Mouse (Mus musculus) MEL (cell line): ENCODE data around the gene Rpl3. TPM values are rescaled to one million over a fixed set of nuclear protein-coding genes. Genes with fewer than 3 reads are reported as not detected.

Experiments
- DNase-seq: peaks from one replicate; pipeline ENCODE4 v3.0.0; 2011; ENCODE audit warnings: low read depth, low spot score
- H3K27ac ChIP-seq: 2 replicates; pipeline ENCODE4 v1.5.1; 2012; ENCODE audit warnings: low read depth, mild to moderate bottlenecking, control low read depth, low read length, moderate library complexity; ENCODE audit not compliant: control insufficient read depth
- H3K27me3 ChIP-seq, 2 experiments: fragments of 150-350 bp in 1 of 2; sonication (generic) in 1 of 2; 2 replicates each; pipeline ENCODE4 v1.6.1; 2012; ENCODE audit warnings: low read length in 2 of 2, mild to moderate bottlenecking in 2 of 2, improper control_type of control experiment in 1 of 2, moderate library complexity in 1 of 2; ENCODE audit not compliant: insufficient read depth in 2 of 2, control insufficient read depth in 1 of 2
- H3K36me3 ChIP-seq, 2 experiments: 2 replicates each; pipeline ENCODE4 v1.6.1; 2012 to 2014; ENCODE audit warnings: low read length in 2 of 2, improper control_type of control experiment in 1 of 2, inconsistent platforms in 1 of 2, mild to moderate bottlenecking in 1 of 2; ENCODE audit not compliant: insufficient read depth in 2 of 2, control insufficient read depth in 1 of 2
- H3K4me1 ChIP-seq, 2 experiments: fragments of 150-350 bp in 1 of 2; sonication (generic) in 1 of 2; 2 replicates each; pipeline ENCODE4 v1.6.1; 2012; ENCODE audit warnings: low read length in 2 of 2, improper control_type of control experiment in 1 of 2, mild to moderate bottlenecking in 1 of 2; ENCODE audit not compliant: insufficient read depth in 2 of 2, control insufficient read depth in 1 of 2
- H3K4me3 ChIP-seq, 2 experiments: fragments of 150-350 bp in 1 of 2; sonication (generic) in 1 of 2; 2 replicates each; pipeline ENCODE4 v1.5.1; 2012; ENCODE audit warnings: low read depth in 2 of 2, low read length in 2 of 2, mild to moderate bottlenecking in 2 of 2, moderate library complexity in 2 of 2, control low read depth in 1 of 2, improper control_type of control experiment in 1 of 2; ENCODE audit not compliant: control insufficient read depth in 1 of 2, insufficient read depth in 1 of 2
- H3K79me2 ChIP-seq: 2 replicates; pipeline ENCODE4 v1.6.1; 2012; ENCODE audit warnings: mild to moderate bottlenecking, low read length, moderate library complexity; ENCODE audit not compliant: control insufficient read depth, poor library complexity, insufficient read depth
- H3K9ac ChIP-seq: 2 replicates; pipeline ENCODE4 v1.6.1; 2012; ENCODE audit warnings: low read depth, mild to moderate bottlenecking, control low read depth, low read length, moderate library complexity; ENCODE audit not compliant: control insufficient read depth, poor library complexity, severe bottlenecking
- H3K9me3 ChIP-seq: fragments of 150-350 bp; sonication (generic); replicated peaks from 2 replicates; pipeline ENCODE4 v1.6.1; 2012; ENCODE audit warnings: mild to moderate bottlenecking, low read length, improper control_type of control experiment, moderate library complexity; ENCODE audit not compliant: insufficient read depth
- CHD1 ChIP-seq: IDR thresholded peaks from 2 replicates; pipeline ENCODE4 v1.6.1; 2012; ENCODE audit warnings: low read depth, mild to moderate bottlenecking, inconsistent platforms, low read length, improper control_type of control experiment
- CHD2 ChIP-seq: IDR thresholded peaks from 2 replicates; pipeline ENCODE4 v1.6.1; 2011; ENCODE audit warnings: low read length, improper control_type of control experiment
- CTCF ChIP-seq, 3 experiments: IDR thresholded peaks in 2 of 3; conservative IDR thresholded peaks in 1 of 3; 2 replicates each; pipeline ENCODE4 v1.5.1; 2011 to 2012; ENCODE audit warnings: low read length in 3 of 3, low read depth in 2 of 3, mild to moderate bottlenecking in 2 of 3, improper control_type of control experiment in 1 of 3, inconsistent platforms in 1 of 3, mixed read lengths in 1 of 3, moderate library complexity in 1 of 3; ENCODE audit not compliant: control insufficient read depth in 1 of 3, insufficient read depth in 1 of 3, poor library complexity in 1 of 3, severe bottlenecking in 1 of 3
- E2F4 ChIP-seq: IDR thresholded peaks from 2 replicates; pipeline ENCODE4 v1.6.1; 2011; ENCODE audit warnings: low read depth, low read length, improper control_type of control experiment, borderline replicate concordance
- EP300 ChIP-seq, 2 experiments: IDR thresholded peaks; 2 replicates each; pipeline ENCODE4 v1.6.1; 2011; ENCODE audit warnings: improper control_type of control experiment in 2 of 2, low read length in 2 of 2, low read depth in 1 of 2, mild to moderate bottlenecking in 1 of 2
- ETS1 ChIP-seq: IDR thresholded peaks from 2 replicates; pipeline ENCODE4 v1.6.1; 2012; ENCODE audit warnings: low read depth, mild to moderate bottlenecking, inconsistent platforms, low read length, improper control_type of control experiment, moderate library complexity
- GABPA ChIP-seq: IDR thresholded peaks from 2 replicates; pipeline ENCODE4 v1.6.1; 2012; ENCODE audit warnings: low read depth, mild to moderate bottlenecking, inconsistent platforms, low read length, improper control_type of control experiment, moderate library complexity
- GATA1 ChIP-seq: IDR thresholded peaks from 2 replicates; pipeline ENCODE4 v1.6.1; 2011; ENCODE audit warnings: low read depth, low read length, improper control_type of control experiment
- HCFC1 ChIP-seq: IDR thresholded peaks from 2 replicates; pipeline ENCODE4 v1.6.1; 2012; ENCODE audit warnings: low read depth, mild to moderate bottlenecking, inconsistent platforms, low read length, improper control_type of control experiment, moderate library complexity
- KAT2A ChIP-seq: conservative IDR thresholded peaks from 2 replicates; pipeline ENCODE4 v1.6.1; 2012; ENCODE audit warnings: low read depth, low read length, improper control_type of control experiment, inconsistent platforms
- MAFK ChIP-seq: IDR thresholded peaks from 2 replicates; pipeline ENCODE4 v1.6.1; 2011; ENCODE audit warnings: low read depth, mild to moderate bottlenecking, low read length, improper control_type of control experiment, borderline replicate concordance
- MAZ ChIP-seq: IDR thresholded peaks from 2 replicates; pipeline ENCODE4 v1.6.1; 2012; ENCODE audit warnings: low read depth, mild to moderate bottlenecking, inconsistent platforms, low read length, improper control_type of control experiment
- MYB ChIP-seq: IDR thresholded peaks from 2 replicates; pipeline ENCODE4 v1.6.1; 2011; ENCODE audit warnings: mild to moderate bottlenecking, low read depth, low read length, improper control_type of control experiment
- MYC ChIP-seq: IDR thresholded peaks from 2 replicates; pipeline ENCODE4 v1.6.1; 2011; ENCODE audit warnings: low read depth, mild to moderate bottlenecking, low read length, improper control_type of control experiment, moderate library complexity
- POLR2A ChIP-seq, 2 experiments: IDR thresholded peaks; 2 replicates each; pipeline ENCODE4 v1.6.1; 2011 to 2012; ENCODE audit warnings: low read length in 2 of 2, mild to moderate bottlenecking in 2 of 2, control low read depth in 1 of 2, improper control_type of control experiment in 1 of 2, low read depth in 1 of 2, moderate library complexity in 1 of 2; ENCODE audit not compliant: control insufficient read depth in 1 of 2, insufficient read depth in 1 of 2, poor library complexity in 1 of 2
- TBP ChIP-seq: IDR thresholded peaks from 2 replicates; pipeline ENCODE4 v1.8.0; 2011; ENCODE audit warnings: low read depth, low read length, improper control_type of control experiment
- UBTF ChIP-seq: IDR thresholded peaks from 2 replicates; pipeline ENCODE4 v1.6.1; 2012; ENCODE audit warnings: low read depth, mild to moderate bottlenecking, inconsistent platforms, low read length, improper control_type of control experiment, moderate library complexity, borderline replicate concordance; ENCODE audit not compliant: insufficient read depth
- polyA plus RNA-seq, 2 experiments: library from polyadenylated mRNA; stranded (reverse) in 1 of 2; unstranded in 1 of 2; fragments of >175 nt in 1 of 2; fragments of >200 nt in 1 of 2; gene quantifications; 2 replicates each; pipeline versions ENCODE4 v1.2.1 to v1.2.4; 2012; ENCODE audit warnings: low replicate concordance in 2 of 2, low read depth in 1 of 2; ENCODE audit not compliant: insufficient read length in 2 of 2, insufficient read depth in 1 of 2, missing spikeins in 1 of 2
- total RNA-seq: library from RNA; depleted of rRNA; stranded (reverse); fragments of 300-350 nt; gene quantifications from 2 replicates; pipeline ENCODE4 v1.2.3, GENCODE M21; 2012

The Rpl3 gene
- total and polyA plus RNA-seq, 3 experiments: 543 to 1,686 (median 1,096) TPM

DNA sequence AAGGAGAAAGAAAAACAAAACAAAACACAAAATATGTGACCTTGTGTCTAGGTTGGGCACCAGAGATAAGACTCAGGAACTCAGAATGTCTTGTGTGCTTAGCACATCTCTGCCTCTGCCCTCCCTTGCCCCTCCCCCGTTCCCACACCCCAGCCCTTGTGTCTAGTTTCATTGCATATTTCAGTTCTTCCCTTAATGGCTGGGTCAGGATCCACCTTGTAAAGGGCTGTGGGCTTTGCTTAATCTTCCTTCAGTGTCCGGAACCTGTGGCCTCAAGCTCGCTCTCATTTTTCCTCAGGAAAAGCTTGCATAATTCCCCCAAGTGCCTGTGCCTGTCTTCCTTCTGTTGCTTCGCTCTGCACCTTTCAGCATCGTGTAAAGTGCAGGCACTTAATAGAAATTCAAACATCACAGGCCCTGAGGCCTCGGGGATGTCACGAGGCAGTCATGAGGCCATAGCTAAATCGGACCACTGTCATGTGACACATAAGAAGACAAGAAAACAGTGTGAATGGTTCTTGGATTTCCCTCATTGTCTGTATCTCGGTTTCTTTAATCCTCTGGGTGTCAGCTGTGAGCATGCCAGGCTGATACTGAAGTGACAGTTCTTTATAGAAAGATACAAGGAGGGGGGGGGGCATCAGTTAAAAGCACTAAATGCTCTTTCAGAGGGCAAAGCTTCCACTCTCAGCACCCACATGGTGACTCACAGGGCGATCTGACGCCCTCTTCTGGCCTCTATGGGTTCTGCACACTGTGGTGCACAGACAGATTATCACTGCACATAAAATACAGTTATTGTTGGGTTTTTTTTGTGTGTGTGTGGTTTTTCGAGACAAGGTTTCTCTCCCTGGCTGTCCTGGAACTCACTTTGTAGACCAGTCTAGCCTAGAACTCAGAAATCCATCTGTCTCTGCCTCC, 14.1 kb upstream of the Rpl3 start:
- no peak overlapping the region for H3K27ac ChIP-seq
- H3K4me3 ChIP-seq: no peak overlapping the region
- H3K4me1 ChIP-seq: 0 out of 4 replicates have a peak, but pooled peaks cover 0 to 2% of the 10 kb centered on the region in 2 experiments

GRCm38 (mm10) chr15:80102495-80102894, 10.8 kb upstream of the Rpl3 start:
- no peak for TF ChIP-seq EP300 (IDR thresholded peaks at IDR 0.05; ENCODE audit: low read depth in 1 of 2, low read length in 2 of 2)
- no peak for TF ChIP-seq E2F4
- no peak for TF ChIP-seq CHD1
- no peak for TF ChIP-seq CTCF (IDR thresholded peaks at IDR 0.05 in 2 of 3, conservative IDR thresholded peaks at IDR 0.05 in 1 of 3; ENCODE audit: control insufficient read depth in 1 of 3, insufficient read depth in 1 of 3, low read depth in 2 of 3, low read length in 3 of 3, poor library complexity in 1 of 3, severe bottlenecking in 1 of 3)
- TF ChIP-seq TBP: no peak
- TF ChIP-seq GABPA: no peak
- no peak for TF ChIP-seq MYB
- TF ChIP-seq MYC: no peak
- TF ChIP-seq KAT2A: no peak
- TF ChIP-seq HCFC1: no peak
- TF ChIP-seq UBTF: no peak
- no peak for TF ChIP-seq MAZ
- TF ChIP-seq ETS1: no peak
- TF ChIP-seq POLR2A (IDR thresholded peaks at IDR 0.05; ENCODE audit: control insufficient read depth in 1 of 2, insufficient read depth in 1 of 2, low read depth in 1 of 2, low read length in 2 of 2, poor library complexity in 1 of 2): no peak
- no peak for TF ChIP-seq GATA1
- no peak for TF ChIP-seq CHD2
- Histone ChIP-seq H3K9me3 (no peaks in the 10 kb centered on the region), H3K36me3 (peaks cover 0 to 8% of the 10 kb centered on the region in 2 experiments; a peak in 2 of 4 replicates), H3K4me3 (no peak overlapping the region), H3K79me2 (no peaks in the 10 kb centered on the region), H3K27ac (no peak overlapping the region), H3K4me1 (peaks cover 2 to 13% of the 10 kb centered on the region in 2 experiments; a peak in 3 of 4 replicates), H3K27me3 (no peaks in the 10 kb centered on the region), H3K9ac (no peak overlapping the region)
- no peak for DNase-seq

More for the DNA sequence above, 14.1 kb upstream of the Rpl3 start:
- Histone ChIP-seq H3K9ac (no peak overlapping the region), H3K79me2 (no peaks in the 10 kb centered on the region), H3K36me3 (peaks cover 0 to 2% of the 10 kb centered on the region in 2 experiments; a peak in 2 of 4 replicates), H3K9me3 (no peaks in the 10 kb centered on the region), H3K27me3 (no peaks in the 10 kb centered on the region)
- TF ChIP-seq MAFK: no peak
- TF ChIP-seq CTCF (IDR thresholded peaks at IDR 0.05 in 2 of 3, conservative IDR thresholded peaks at IDR 0.05 in 1 of 3; ENCODE audit: control insufficient read depth in 1 of 3, insufficient read depth in 1 of 3, low read depth in 2 of 3, low read length in 3 of 3, poor library complexity in 1 of 3, severe bottlenecking in 1 of 3): peak in 2 of 3 experiments; percentile 27 to 30; a peak in 3 of 6 replicates
- DNase-seq: no peak
